Mouse (Mus musculus) thymus, postnatal 25 days (tissue): Measurements from ENCODE around the gene Srgap2.

Experiments
- DNase-seq: peaks from one replicate; pipeline ENCODE4 v3.0.0; 2022

The Srgap2 gene

GRCm38 (mm10) chr1:131236077-131236476 is 291.1 kb downstream of the Srgap2 start:
- no peak for DNase-seq
